Mouse (Mus musculus) cerebellum, adult 2 months (tissue): Measurements from ENCODE around the gene Mars.

Experiments
- CTCF ChIP-seq: fragments of 200-500 bp; IDR thresholded peaks from 2 replicates; pipeline ENCODE4 v1.5.1; 2011; ENCODE audit warnings: low read depth, mild to moderate bottlenecking, control low read depth, low read length, moderate library complexity, borderline replicate concordance; ENCODE audit not compliant: insufficient read depth
- POLR2A ChIP-seq: fragments of 200-500 bp; IDR thresholded peaks from 2 replicates; pipeline ENCODE4 v1.6.1; 2011; ENCODE audit warnings: low read length, control low read depth, borderline replicate concordance; ENCODE audit not compliant: insufficient read depth

- TF ChIP-seq CTCF (no peak), POLR2A (no peak)
Measured at GRCm38 (mm10) chr10:127300361-127300760, 11.2 kb downstream of the Mars start.
